Mouse (Mus musculus) G1E (cell line): ENCODE data around the gene Kif5c. TPM values are rescaled to one million over a fixed set of nuclear protein-coding genes. Genes with fewer than 3 reads are reported as not detected.

Experiments used
- ATAC-seq: 2 replicates; pipeline ENCODE4 v1.8.0; 2016; ENCODE audit warnings: mild to moderate bottlenecking; ENCODE audit not compliant: insufficient number of reproducible peaks, poor library complexity, low FRiP score, severe bottlenecking; ENCODE audit errors: extremely low read depth
- DNase-seq: peaks from one replicate; pipeline ENCODE4 v3.0.0; 2012; ENCODE audit warnings: low spot score
- H3K27me3 ChIP-seq: 2 replicates; pipeline ENCODE4 v1.6.1; 2012; ENCODE audit warnings: mild to moderate bottlenecking, low read length, inconsistent platforms; ENCODE audit not compliant: insufficient read depth
- H3K36me3 ChIP-seq: replicated peaks from 2 replicates; pipeline ENCODE3; 2012; ENCODE audit warnings: mild to moderate bottlenecking, inconsistent platforms
- H3K4me1 ChIP-seq: 2 replicates; pipeline ENCODE4 v1.6.1; 2012; ENCODE audit warnings: low read depth, low read length, inconsistent platforms, mixed read lengths; ENCODE audit not compliant: insufficient read depth
- H3K4me3 ChIP-seq: 2 replicates; pipeline ENCODE4 v1.5.1; 2012; ENCODE audit warnings: low read depth, mild to moderate bottlenecking, inconsistent platforms, low read length, moderate library complexity, mixed read lengths
- H3K9me3 ChIP-seq: replicated peaks from 2 replicates; pipeline ENCODE4 v1.6.1; 2012; ENCODE audit warnings: inconsistent platforms
- CTCF ChIP-seq: IDR thresholded peaks from 2 replicates; pipeline ENCODE4 v1.5.1; 2012; ENCODE audit warnings: low read depth, low read length, inconsistent platforms, mixed read lengths
- GATA1 ChIP-seq: IDR thresholded peaks from 2 replicates; pipeline ENCODE4 v1.6.1; 2012; ENCODE audit warnings: borderline replicate concordance, low read length, inconsistent platforms, mixed read lengths
- GATA2 ChIP-seq: IDR thresholded peaks from 2 replicates; pipeline ENCODE4 v1.6.1; 2012; ENCODE audit warnings: low read depth, low read length, inconsistent platforms, borderline replicate concordance
- POLR2AphosphoS5 ChIP-seq: IDR thresholded peaks from 2 replicates; pipeline ENCODE4 v1.6.1; 2012; ENCODE audit warnings: low read depth, low read length, inconsistent platforms; ENCODE audit not compliant: insufficient replicate concordance
- TAL1 ChIP-seq: conservative IDR thresholded peaks from 2 replicates; pipeline ENCODE4 v1.6.1; 2012; ENCODE audit warnings: low read depth, low read length, inconsistent platforms, mixed read lengths
- polyA plus RNA-seq: library from polyadenylated mRNA; stranded (reverse); fragments of >175 nt; gene quantifications from 2 replicates; pipeline ENCODE4 v1.2.3, GENCODE M21; 2012
- total RNA-seq, 2 experiments: library from RNA; stranded (forward) in 1 of 2; stranded (reverse) in 1 of 2; fragments of 200-1000 nt in 1 of 2; fragments of >200 nt in 1 of 2; fragmentation: Nextera tagmentation in 1 of 2; gene quantifications; 2 replicates each; pipeline ENCODE4 v1.2.3; 2014 to 2017

Kif5c gene
- total and polyA plus RNA-seq, 3 experiments: 0.02 to 1.8 (median 1.5) TPM

GRCm38 (mm10) chr2:49755054-49755453 is 136.0 kb downstream of the Kif5c start:
- H3K9me3 ChIP-seq: no peaks in the 10 kb centered on the region
- no peaks in the 10 kb centered on the region for H3K36me3 ChIP-seq
- no peaks in the 10 kb centered on the region for H3K4me1 ChIP-seq
- TF ChIP-seq CTCF (no peak), TAL1 (no peak), POLR2AphosphoS5 (no peak), GATA2 (no peak), GATA1 (no peak)
- DNase-seq: no peak
- peaks cover 3% of the 10 kb centered on the region; the same call in 1 of the 2 replicates for H3K27me3 ChIP-seq
- no peak overlapping the region for H3K4me3 ChIP-seq
- no peak for ATAC-seq

GRCm38 (mm10) chr2:49757616-49758015 is 138.5 kb downstream of the Kif5c start:
- peaks cover 3% of the 10 kb centered on the region; the same call in 1 of the 2 replicates for H3K27me3 ChIP-seq
- no peak overlapping the region for H3K4me3 ChIP-seq
- no peaks in the 10 kb centered on the region for H3K4me1 ChIP-seq
- no peak for TF ChIP-seq GATA1
- TF ChIP-seq CTCF: no peak
- TF ChIP-seq POLR2AphosphoS5: no peak
- TF ChIP-seq GATA2: no peak
- TF ChIP-seq TAL1: no peak
- H3K9me3 ChIP-seq: no peaks in the 10 kb centered on the region
- H3K36me3 ChIP-seq: no peaks in the 10 kb centered on the region
- no peak for DNase-seq
- no peak for ATAC-seq

GRCm38 (mm10) chr2:49764331-49764946 is 145.3 kb downstream of the Kif5c start:
- no peaks in the 10 kb centered on the region for H3K4me1 ChIP-seq
- no peaks in the 10 kb centered on the region for H3K36me3 ChIP-seq
- H3K9me3 ChIP-seq: no peaks in the 10 kb centered on the region
- TF ChIP-seq TAL1 (no peak), GATA1 (no peak), GATA2 (no peak), CTCF (no peak), POLR2AphosphoS5 (no peak)
- H3K27me3 ChIP-seq: no peaks in the 10 kb centered on the region
- ATAC-seq: no peak
- DNase-seq: peak; percentile 11
- no peak overlapping the region for H3K4me3 ChIP-seq

GRCm38 (mm10) chr2:49768916-49769315 is 149.8 kb downstream of the Kif5c start:
- Histone ChIP-seq H3K9me3 (no peaks in the 10 kb centered on the region), H3K27me3 (no peaks in the 10 kb centered on the region), H3K4me3 (no peak overlapping the region), H3K36me3 (no peaks in the 10 kb centered on the region), H3K4me1 (no peaks in the 10 kb centered on the region)
- DNase-seq: no peak
- no peak for TF ChIP-seq TAL1
- no peak for TF ChIP-seq POLR2AphosphoS5
- no peak for TF ChIP-seq GATA2
- TF ChIP-seq GATA1: no peak
- TF ChIP-seq CTCF: no peak
- no peak for ATAC-seq

GRCm38 (mm10) chr2:49770440-49770839 is 151.3 kb downstream of the Kif5c start:
- Histone ChIP-seq H3K4me3 (no peak overlapping the region), H3K4me1 (no peaks in the 10 kb centered on the region), H3K9me3 (no peaks in the 10 kb centered on the region), H3K36me3 (no peaks in the 10 kb centered on the region), H3K27me3 (no peaks in the 10 kb centered on the region)
- ATAC-seq (no peak), DNase-seq (no peak)
- no peak for TF ChIP-seq TAL1
- TF ChIP-seq POLR2AphosphoS5: no peak
- TF ChIP-seq GATA1: no peak
- TF ChIP-seq GATA2: no peak
- no peak for TF ChIP-seq CTCF

- ATAC-seq (no peak), DNase-seq (no peak)
Measured at GRCm38 (mm10) chr2:49771172-49771571, 152.1 kb downstream of the Kif5c start.

More at GRCm38 (mm10) chr2:49771172-49771571, 152.1 kb downstream of the Kif5c start:
- Histone ChIP-seq H3K4me1 (no peaks in the 10 kb centered on the region), H3K36me3 (no peaks in the 10 kb centered on the region), H3K27me3 (no peaks in the 10 kb centered on the region), H3K4me3 (no peak overlapping the region), H3K9me3 (no peaks in the 10 kb centered on the region)
- no peak for TF ChIP-seq CTCF
- TF ChIP-seq GATA1: no peak
- TF ChIP-seq GATA2: no peak
- no peak for TF ChIP-seq POLR2AphosphoS5
- no peak for TF ChIP-seq TAL1
